Mouse (Mus musculus) cerebellum, postnatal 36 days (tissue): ENCODE results near the gene Arpc2.

ENCODE experiments used
- DNase-seq, 2 experiments: peaks; one replicate each; pipeline ENCODE4 v3.0.0; 2021 to 2022; ENCODE audit warnings: mixed read lengths in 2 of 2

Gene Arpc2

GRCm38 (mm10) chr1:74239618-74240017, 3.7 kb downstream of the Arpc2 start:
- no peak for DNase-seq

GRCm38 (mm10) chr1:74240311-74240710, 4.4 kb downstream of the Arpc2 start:
- DNase-seq, result no peak

- DNase-seq, result no peak
These were observed 4.9 kb downstream of the Arpc2 start for GRCm38 (mm10) chr1:74240832-74241231.

GRCm38 (mm10) chr1:74245525-74245924, 9.6 kb downstream of the Arpc2 start:
- no peak for DNase-seq

- DNase-seq, result no peak
These were observed 12.9 kb downstream of the Arpc2 start for GRCm38 (mm10) chr1:74248799-74249198.

- DNase-seq, result no peak
These were observed 13.6 kb downstream of the Arpc2 start for GRCm38 (mm10) chr1:74249331-74249980.

- DNase-seq, result no peak
These were observed 14.2 kb downstream of the Arpc2 start for GRCm38 (mm10) chr1:74250096-74250495.

- DNase-seq, result no peak
These were observed 19.9 kb downstream of the Arpc2 start for GRCm38 (mm10) chr1:74255704-74256345.

- DNase-seq, result no peak
These were observed 20.9 kb downstream of the Arpc2 start for GRCm38 (mm10) chr1:74256782-74257181.

GRCm38 (mm10) chr1:74262510-74262909, 26.6 kb downstream of the Arpc2 start:
- no peak for DNase-seq

GRCm38 (mm10) chr1:74268750-74269149, 32.9 kb downstream of the Arpc2 start:
- DNase-seq, result no peak

- no peak for DNase-seq
These were observed 35.8 kb downstream of the Arpc2 start for GRCm38 (mm10) chr1:74271659-74272058.

GRCm38 (mm10) chr1:74275015-74275414, 39.1 kb downstream of the Arpc2 start:
- no peak for DNase-seq

- no peak for DNase-seq
These were observed 41.2 kb downstream of the Arpc2 start for GRCm38 (mm10) chr1:74277041-74277440.

GRCm38 (mm10) chr1:74277883-74278537, 42.1 kb downstream of the Arpc2 start:
- no peak for DNase-seq

GRCm38 (mm10) chr1:74278538-74278937, 42.7 kb downstream of the Arpc2 start, which contains the start of gene Gpbar1:
Gpbar1 (plus strand) TSS chr1:74278550.
- DNase-seq, result no peak

- no peak for DNase-seq
These were observed 43.1 kb downstream of the Arpc2 start for GRCm38 (mm10) chr1:74278988-74279387.

- DNase-seq, result no peak
These were observed 44.9 kb downstream of the Arpc2 start for GRCm38 (mm10) chr1:74280591-74281325.

GRCm38 (mm10) chr1:74281372-74281771, 45.5 kb downstream of the Arpc2 start:
- no peak for DNase-seq

- no peak for DNase-seq
These were observed 46.0 kb downstream of the Arpc2 start for GRCm38 (mm10) chr1:74281886-74282285.

- DNase-seq, result no peak
These were observed 47.2 kb downstream of the Arpc2 start for GRCm38 (mm10) chr1:74282896-74283625.

- DNase-seq, result peak in 1 of 2 experiments; percentile 43
These were observed 48.0 kb downstream of the Arpc2 start for GRCm38 (mm10) chr1:74283686-74284463.
